Mouse (Mus musculus): ENCODE results near the gene Pi4k2b. TPM values are rescaled to one million over a fixed set of nuclear protein-coding genes. Genes with fewer than 3 reads are reported as not detected.
A peak's percentile ranks its signal among the peaks of the same experiment; 100 is the strongest.

The Pi4k2b gene
- polyA plus RNA-seq, 1 experiment from 2014 or later: 7.1 TPM

- Histone ChIP-seq H3K27me3 (ENCODE audit: control insufficient read depth, insufficient read depth, low read length) (no peaks in the 10 kb centered on the region), H3K4me1 (ENCODE audit: control insufficient read depth, insufficient read depth, low read length) (no peaks in the 10 kb centered on the region), H3K4me2 (ENCODE audit: low read depth, low read length) (no peak overlapping the region), H3K4me3 (ENCODE audit: low read length) (no peak overlapping the region), H3K36me3 (ENCODE audit: control insufficient read depth, insufficient read depth) (peaks cover 22% of the 10 kb centered on the region), H3K9me3 (replicated peaks; ENCODE audit: control insufficient read depth, low read length) (no peaks in the 10 kb centered on the region), H3K27ac (ENCODE audit: low read length) (no peak overlapping the region), H3K9ac (ENCODE audit: low read length) (no peak overlapping the region)
- 94% methylated on average over 9 of the region's 9 CpGs for WGBS
- no peak for ATAC-seq (replicated peaks; ENCODE audit: extremely low read depth, insufficient read depth, low FRiP score)
These were observed 51.9 kb downstream of the Pi4k2b start for GRCm38 (mm10) chr5:52793230-52793629.

GRCm38 (mm10) chr5:52794109-52794508, 52.7 kb downstream of the Pi4k2b start:
- peaks cover 22% of the 10 kb centered on the region for H3K36me3 ChIP-seq (ENCODE audit: control insufficient read depth, insufficient read depth)
- 86% methylated on average over 9 of the region's 9 CpGs for WGBS
- no peak for ATAC-seq (replicated peaks; ENCODE audit: extremely low read depth, insufficient read depth, low FRiP score)

GRCm38 (mm10) chr5:52799274-52799985, 58.1 kb downstream of the Pi4k2b start:
- Histone ChIP-seq H3K27ac (ENCODE audit: low read length) (no peak overlapping the region), H3K4me1 (ENCODE audit: control insufficient read depth, insufficient read depth, low read length) (no peaks in the 10 kb centered on the region), H3K27me3 (ENCODE audit: control insufficient read depth, insufficient read depth, low read length) (no peaks in the 10 kb centered on the region), H3K9ac (ENCODE audit: low read length) (no peak overlapping the region), H3K4me3 (ENCODE audit: low read length) (no peak overlapping the region), H3K9me3 (replicated peaks; ENCODE audit: control insufficient read depth, low read length) (no peaks in the 10 kb centered on the region), H3K36me3 (ENCODE audit: control insufficient read depth, insufficient read depth) (peaks cover 21% of the 10 kb centered on the region), H3K4me2 (ENCODE audit: low read depth, low read length) (no peak overlapping the region)
- ATAC-seq (replicated peaks; ENCODE audit: extremely low read depth, insufficient read depth, low FRiP score): no peak
- WGBS: 88% methylated on average over 12 of the region's 12 CpGs

More at GRCm38 (mm10) chr5:52794109-52794508, 52.7 kb downstream of the Pi4k2b start:
- Histone ChIP-seq H3K9ac (ENCODE audit: low read length) (no peak overlapping the region), H3K27me3 (ENCODE audit: control insufficient read depth, insufficient read depth, low read length) (no peaks in the 10 kb centered on the region), H3K4me2 (ENCODE audit: low read depth, low read length) (no peak overlapping the region), H3K4me3 (ENCODE audit: low read length) (no peak overlapping the region), H3K27ac (ENCODE audit: low read length) (no peak overlapping the region), H3K9me3 (replicated peaks; ENCODE audit: control insufficient read depth, low read length) (no peaks in the 10 kb centered on the region), H3K4me1 (ENCODE audit: control insufficient read depth, insufficient read depth, low read length) (no peaks in the 10 kb centered on the region)

- no peak overlapping the region for H3K27ac ChIP-seq (ENCODE audit: low read length)
- H3K9me3 ChIP-seq (replicated peaks; ENCODE audit: control insufficient read depth, low read length): no peaks in the 10 kb centered on the region
- 59% methylated on average over 4 of the region's 4 CpGs for WGBS
- no peak for ATAC-seq (replicated peaks; ENCODE audit: extremely low read depth, insufficient read depth, low FRiP score)
- no peaks in the 10 kb centered on the region for H3K27me3 ChIP-seq (ENCODE audit: control insufficient read depth, insufficient read depth, low read length)
- peaks cover 22% of the 10 kb centered on the region for H3K36me3 ChIP-seq (ENCODE audit: control insufficient read depth, insufficient read depth)
- no peak overlapping the region for H3K4me3 ChIP-seq (ENCODE audit: low read length)
- no peak overlapping the region for H3K9ac ChIP-seq (ENCODE audit: low read length)
- no peak overlapping the region for H3K4me2 ChIP-seq (ENCODE audit: low read depth, low read length)
- H3K4me1 ChIP-seq (ENCODE audit: control insufficient read depth, insufficient read depth, low read length): no peaks in the 10 kb centered on the region
These were observed 64.4 kb downstream of the Pi4k2b start for GRCm38 (mm10) chr5:52805801-52806200.

- Histone ChIP-seq H3K36me3 (ENCODE audit: control insufficient read depth, insufficient read depth) (peaks cover 22% of the 10 kb centered on the region), H3K4me3 (ENCODE audit: low read length) (no peak overlapping the region), H3K4me2 (ENCODE audit: low read depth, low read length) (no peak overlapping the region), H3K9me3 (replicated peaks; ENCODE audit: control insufficient read depth, low read length) (no peaks in the 10 kb centered on the region), H3K9ac (ENCODE audit: low read length) (peak overlapping the region; percentile 38; the same call in 1 of the 2 replicates), H3K27me3 (ENCODE audit: control insufficient read depth, insufficient read depth, low read length) (no peaks in the 10 kb centered on the region), H3K4me1 (ENCODE audit: control insufficient read depth, insufficient read depth, low read length) (no peaks in the 10 kb centered on the region), H3K27ac (ENCODE audit: low read length) (no peak overlapping the region)
- no peak for ATAC-seq (replicated peaks; ENCODE audit: extremely low read depth, insufficient read depth, low FRiP score)
- 59% methylated on average over 8 of the region's 8 CpGs for WGBS
These were observed 65.0 kb downstream of the Pi4k2b start for GRCm38 (mm10) chr5:52806349-52806748.

- H3K4me2 ChIP-seq (ENCODE audit: low read depth, low read length): no peak overlapping the region
These were observed 65.7 kb downstream of the Pi4k2b start for GRCm38 (mm10) chr5:52807030-52807429.

GRCm38 (mm10) chr5:52810446-52810845, 69.1 kb downstream of the Pi4k2b start:
- Histone ChIP-seq H3K36me3 (ENCODE audit: control insufficient read depth, insufficient read depth) (peaks cover 18% of the 10 kb centered on the region), H3K27me3 (ENCODE audit: control insufficient read depth, insufficient read depth, low read length) (no peaks in the 10 kb centered on the region), H3K4me3 (ENCODE audit: low read length) (no peak overlapping the region), H3K9me3 (replicated peaks; ENCODE audit: control insufficient read depth, low read length) (no peaks in the 10 kb centered on the region), H3K27ac (ENCODE audit: low read length) (no peak overlapping the region), H3K4me1 (ENCODE audit: control insufficient read depth, insufficient read depth, low read length) (no peaks in the 10 kb centered on the region), H3K9ac (ENCODE audit: low read length) (no peak overlapping the region), H3K4me2 (ENCODE audit: low read depth, low read length) (no peak overlapping the region)
- 85% methylated on average over 6 of the region's 6 CpGs for WGBS
- ATAC-seq (replicated peaks; ENCODE audit: extremely low read depth, insufficient read depth, low FRiP score): no peak

More at GRCm38 (mm10) chr5:52807030-52807429, 65.7 kb downstream of the Pi4k2b start:
- 79% methylated on average over 7 of the region's 7 CpGs for WGBS
- no peaks in the 10 kb centered on the region for H3K9me3 ChIP-seq (replicated peaks; ENCODE audit: control insufficient read depth, low read length)
- H3K9ac ChIP-seq (ENCODE audit: low read length): no peak overlapping the region
- H3K4me3 ChIP-seq (ENCODE audit: low read length): no peak overlapping the region
- H3K4me1 ChIP-seq (ENCODE audit: control insufficient read depth, insufficient read depth, low read length): no peaks in the 10 kb centered on the region
- no peak for ATAC-seq (replicated peaks; ENCODE audit: extremely low read depth, insufficient read depth, low FRiP score)
- no peak overlapping the region for H3K27ac ChIP-seq (ENCODE audit: low read length)
- H3K27me3 ChIP-seq (ENCODE audit: control insufficient read depth, insufficient read depth, low read length): no peaks in the 10 kb centered on the region
- peaks cover 24% of the 10 kb centered on the region for H3K36me3 ChIP-seq (ENCODE audit: control insufficient read depth, insufficient read depth)

- Histone ChIP-seq H3K4me1 (ENCODE audit: control insufficient read depth, insufficient read depth, low read length) (no peaks in the 10 kb centered on the region), H3K36me3 (ENCODE audit: control insufficient read depth, insufficient read depth) (peaks cover 18% of the 10 kb centered on the region), H3K27ac (ENCODE audit: low read length) (no peak overlapping the region), H3K4me3 (ENCODE audit: low read length) (no peak overlapping the region), H3K27me3 (ENCODE audit: control insufficient read depth, insufficient read depth, low read length) (no peaks in the 10 kb centered on the region), H3K4me2 (ENCODE audit: low read depth, low read length) (no peak overlapping the region), H3K9ac (ENCODE audit: low read length) (no peak overlapping the region), H3K9me3 (replicated peaks; ENCODE audit: control insufficient read depth, low read length) (no peaks in the 10 kb centered on the region)
- no peak for ATAC-seq (replicated peaks; ENCODE audit: extremely low read depth, insufficient read depth, low FRiP score)
- WGBS: 89% methylated on average over 14 of the region's 14 CpGs
These were observed 69.7 kb downstream of the Pi4k2b start for GRCm38 (mm10) chr5:52811056-52811455.

GRCm38 (mm10) chr5:52812456-52812855, 71.1 kb downstream of the Pi4k2b start:
- Histone ChIP-seq H3K9ac (ENCODE audit: low read length) (no peak overlapping the region), H3K4me2 (ENCODE audit: low read depth, low read length) (no peak overlapping the region), H3K36me3 (ENCODE audit: control insufficient read depth, insufficient read depth) (peaks cover 14% of the 10 kb centered on the region), H3K27me3 (ENCODE audit: control insufficient read depth, insufficient read depth, low read length) (no peaks in the 10 kb centered on the region), H3K4me3 (ENCODE audit: low read length) (no peak overlapping the region), H3K4me1 (ENCODE audit: control insufficient read depth, insufficient read depth, low read length) (no peaks in the 10 kb centered on the region), H3K9me3 (replicated peaks; ENCODE audit: control insufficient read depth, low read length) (no peaks in the 10 kb centered on the region), H3K27ac (ENCODE audit: low read length) (no peak overlapping the region)
- WGBS: 88% methylated on average over 10 of the region's 10 CpGs
- no peak for ATAC-seq (replicated peaks; ENCODE audit: extremely low read depth, insufficient read depth, low FRiP score)

All from heart, embryonic 16.5 days (tissue).